Mouse (Mus musculus): ENCODE data around the gene Lypd6b. TPM values are rescaled to one million over a fixed set of nuclear protein-coding genes. Genes with fewer than 3 reads are reported as not detected.

Lypd6b gene
- polyA plus RNA-seq, 1 experiment from 2014 or later: 1.8 TPM

DNA sequence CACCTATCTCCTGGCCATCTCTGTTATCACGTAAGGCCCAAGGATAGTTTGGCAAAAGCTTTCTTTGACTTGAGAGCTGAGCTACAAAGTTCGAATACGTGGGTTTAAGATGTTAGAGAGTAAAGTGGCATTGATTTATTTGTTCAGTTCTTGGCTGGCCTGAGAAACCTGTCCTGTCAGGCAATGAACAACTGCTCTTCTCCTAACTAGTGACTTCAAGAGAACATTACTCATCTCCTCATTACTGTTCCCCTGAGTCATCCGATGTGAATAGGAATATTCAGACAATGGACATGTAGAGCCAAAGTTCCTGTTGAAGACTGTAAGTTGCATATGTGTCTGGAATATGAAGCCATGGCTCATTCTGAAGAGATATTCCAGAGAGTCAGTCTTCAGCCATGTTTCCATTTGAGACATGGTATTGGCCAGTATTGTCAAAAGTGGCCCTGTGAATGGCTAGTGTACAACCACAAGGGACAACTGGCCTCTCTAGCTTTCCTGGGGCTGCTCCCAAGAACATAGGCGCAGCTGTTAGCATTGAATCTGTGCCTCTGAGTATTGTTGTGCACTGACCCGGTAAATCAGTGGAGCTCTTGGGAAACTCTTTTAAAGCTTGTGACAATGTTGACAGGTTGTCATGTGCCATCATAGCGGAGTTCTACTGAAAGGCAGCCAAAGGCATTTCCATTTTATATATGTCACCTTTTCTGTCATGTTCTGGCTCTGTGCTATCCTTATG is 124.0 kb downstream of the Lypd6b start:
- Histone ChIP-seq H3K27ac (peak overlapping the region; percentile 60), H3K9me3 (no peaks in the 10 kb centered on the region), H3K36me3 (no peaks in the 10 kb centered on the region), H3K4me1 (replicated peaks) (peaks cover 40% of the 10 kb centered on the region), H3K4me3 (no peak overlapping the region), H3K27me3 (ENCODE audit: insufficient read depth, poor library complexity, severe bottlenecking) (no peaks in the 10 kb centered on the region)
- DNase-seq (ENCODE audit: low spot score): peak; percentile 23
- 73% methylated on average over 7 of the region's 7 CpGs for WGBS

GRCm38 (mm10) chr2:49912261-49912895 is 124.9 kb downstream of the Lypd6b start:
- H3K27me3 ChIP-seq (ENCODE audit: insufficient read depth, poor library complexity, severe bottlenecking): no peaks in the 10 kb centered on the region
- no peaks in the 10 kb centered on the region for H3K9me3 ChIP-seq
- no peak overlapping the region for H3K27ac ChIP-seq
- 75% methylated on average over 3 of the region's 3 CpGs for WGBS
- peaks cover 43% of the 10 kb centered on the region for H3K4me1 ChIP-seq (replicated peaks)
- DNase-seq (ENCODE audit: low spot score): no peak
- H3K4me3 ChIP-seq: no peak overlapping the region
- no peaks in the 10 kb centered on the region for H3K36me3 ChIP-seq

DNA sequence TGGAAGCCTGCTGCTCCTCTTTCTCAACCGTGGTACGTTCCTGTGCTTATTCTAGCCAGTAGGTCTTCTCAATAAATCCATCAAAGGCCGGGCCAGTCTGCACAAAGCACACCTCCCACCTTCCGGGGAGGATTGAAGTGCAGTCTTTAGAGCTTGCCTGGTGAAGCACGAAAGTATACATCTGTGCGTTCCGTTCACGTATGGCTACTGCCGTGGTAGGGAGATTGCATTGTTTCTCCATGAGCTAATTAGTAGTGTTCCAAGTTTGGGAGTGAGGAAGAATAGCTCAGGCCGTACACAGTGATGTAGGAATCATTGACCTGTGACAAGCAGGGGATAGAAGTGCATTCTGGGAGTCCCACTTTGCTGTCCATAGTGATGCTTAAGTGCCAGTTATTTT is 130.0 kb downstream of the Lypd6b start:
- 49% methylated on average over 10 of the region's 10 CpGs for WGBS
- no peaks in the 10 kb centered on the region for H3K36me3 ChIP-seq
- peaks cover 21% of the 10 kb centered on the region for H3K4me1 ChIP-seq (replicated peaks)
- no peak overlapping the region for H3K4me3 ChIP-seq
- H3K9me3 ChIP-seq: no peaks in the 10 kb centered on the region
- H3K27ac ChIP-seq: no peak overlapping the region
- H3K27me3 ChIP-seq (ENCODE audit: insufficient read depth, poor library complexity, severe bottlenecking): no peaks in the 10 kb centered on the region
- DNase-seq (ENCODE audit: low spot score): no peak

DNA sequence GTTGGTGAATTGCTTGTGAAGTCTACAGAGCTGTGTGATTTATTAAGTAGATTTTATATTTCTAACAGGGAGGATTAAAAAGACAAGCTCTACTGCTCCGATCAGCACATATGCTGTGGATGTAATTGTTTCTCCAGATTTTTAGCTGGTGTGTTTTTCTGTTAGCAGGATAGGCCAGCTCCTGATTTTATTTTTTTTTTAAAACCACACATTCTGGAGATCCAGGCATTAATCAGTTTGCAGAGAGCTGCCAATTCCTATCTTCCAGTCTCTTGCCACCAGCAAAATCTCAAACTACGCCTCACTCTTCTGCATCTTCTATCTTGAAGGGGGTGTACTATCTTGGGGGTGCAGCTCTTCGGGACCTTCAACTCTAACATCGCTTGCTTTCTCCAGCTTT is 130.6 kb downstream of the Lypd6b start:
- WGBS: 87% methylated on average over 4 of the region's 4 CpGs
- H3K27ac ChIP-seq: no peak overlapping the region

DNA sequence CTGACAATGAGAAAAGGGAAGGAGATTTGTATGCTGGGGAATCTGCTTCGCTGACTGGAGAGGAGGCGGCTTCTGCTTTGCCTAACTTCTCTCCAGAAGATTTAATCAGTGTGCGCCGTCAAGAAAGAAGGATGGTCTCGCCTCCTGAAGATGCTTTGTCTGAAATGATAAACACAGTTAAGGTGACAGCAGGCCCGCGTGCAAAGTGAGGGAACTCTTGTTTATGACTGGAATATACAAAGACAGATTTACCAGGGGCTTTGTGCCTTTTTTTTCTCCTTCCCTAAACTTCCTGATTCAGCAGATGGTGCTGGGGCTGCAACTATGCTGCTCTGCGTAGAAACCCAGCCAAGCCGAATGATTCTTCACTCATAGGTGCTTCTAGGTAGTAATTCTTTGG is 131.2 kb downstream of the Lypd6b start:
- H3K4me3 ChIP-seq: no peak overlapping the region
- 47% methylated on average over 9 of the region's 9 CpGs for WGBS
- H3K4me1 ChIP-seq (replicated peaks): peaks cover 28% of the 10 kb centered on the region
- DNase-seq (ENCODE audit: low spot score): no peak
- H3K27ac ChIP-seq: no peak overlapping the region
- H3K27me3 ChIP-seq (ENCODE audit: insufficient read depth, poor library complexity, severe bottlenecking): no peaks in the 10 kb centered on the region
- no peaks in the 10 kb centered on the region for H3K9me3 ChIP-seq
- no peaks in the 10 kb centered on the region for H3K36me3 ChIP-seq

More for the DNA sequence above, 130.6 kb downstream of the Lypd6b start:
- no peak overlapping the region for H3K4me3 ChIP-seq
- no peaks in the 10 kb centered on the region for H3K27me3 ChIP-seq (ENCODE audit: insufficient read depth, poor library complexity, severe bottlenecking)
- no peak for DNase-seq (ENCODE audit: low spot score)
- H3K4me1 ChIP-seq (replicated peaks): peaks cover 25% of the 10 kb centered on the region
- H3K36me3 ChIP-seq: no peaks in the 10 kb centered on the region
- H3K9me3 ChIP-seq: no peaks in the 10 kb centered on the region

DNA sequence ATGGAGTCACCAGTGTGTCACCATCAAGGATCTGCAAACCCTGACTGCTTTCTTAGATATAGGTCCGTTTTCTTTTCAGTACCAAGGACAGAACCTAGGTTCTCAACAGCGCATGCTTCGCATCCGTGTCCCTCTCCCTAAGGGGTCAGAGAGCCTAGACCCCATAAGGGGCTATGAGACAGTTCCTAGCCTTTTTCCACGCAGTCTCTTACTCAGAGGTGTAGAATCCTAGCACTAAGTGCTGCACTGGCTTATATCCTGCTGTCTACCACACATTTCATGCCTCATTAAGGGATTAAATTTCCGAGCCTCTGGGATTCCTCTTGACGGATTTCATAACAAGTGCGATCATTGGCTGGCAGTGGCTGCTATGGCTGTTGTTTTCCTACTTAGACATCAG is 134.5 kb downstream of the Lypd6b start:
- Histone ChIP-seq H3K27ac (no peak overlapping the region), H3K9me3 (no peaks in the 10 kb centered on the region), H3K36me3 (no peaks in the 10 kb centered on the region), H3K4me1 (replicated peaks) (peaks cover 28% of the 10 kb centered on the region), H3K4me3 (no peak overlapping the region), H3K27me3 (ENCODE audit: insufficient read depth, poor library complexity, severe bottlenecking) (no peaks in the 10 kb centered on the region)
- 58% methylated on average over 8 of the region's 8 CpGs for WGBS
- DNase-seq (ENCODE audit: low spot score): no peak

DNA sequence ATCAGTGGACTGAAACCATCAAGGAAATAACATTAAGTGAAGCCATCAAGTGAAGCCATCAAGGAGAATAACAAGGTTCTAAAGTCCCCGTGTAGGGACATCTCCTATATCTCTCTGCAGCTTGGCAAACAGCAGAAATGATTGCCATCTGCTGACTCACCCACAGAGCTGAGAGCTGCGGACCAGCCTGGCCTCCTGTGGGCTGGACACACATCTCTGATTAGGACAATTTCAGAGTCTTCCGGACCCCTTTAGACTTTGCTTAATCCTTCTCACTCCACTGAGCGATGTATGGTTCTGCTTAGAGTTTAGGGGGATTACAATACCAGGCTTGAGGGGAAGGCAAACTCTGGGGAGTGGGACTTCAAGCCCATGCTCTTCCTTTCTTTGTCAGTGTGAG is 135.3 kb downstream of the Lypd6b start:
- DNase-seq (ENCODE audit: low spot score): no peak
- no peaks in the 10 kb centered on the region for H3K36me3 ChIP-seq
- H3K9me3 ChIP-seq: no peaks in the 10 kb centered on the region
- no peak overlapping the region for H3K4me3 ChIP-seq
- 73% methylated on average over 4 of the region's 4 CpGs for WGBS
- H3K27ac ChIP-seq: no peak overlapping the region
- H3K27me3 ChIP-seq (ENCODE audit: insufficient read depth, poor library complexity, severe bottlenecking): no peaks in the 10 kb centered on the region
- H3K4me1 ChIP-seq (replicated peaks): peaks cover 20% of the 10 kb centered on the region

GRCm38 (mm10) chr2:49926186-49926585 is 138.7 kb downstream of the Lypd6b start:
- Histone ChIP-seq H3K4me1 (replicated peaks) (peaks cover 11% of the 10 kb centered on the region; the same call in 1 of the 2 replicates), H3K36me3 (no peaks in the 10 kb centered on the region), H3K4me3 (no peak overlapping the region), H3K27me3 (ENCODE audit: insufficient read depth, poor library complexity, severe bottlenecking) (no peaks in the 10 kb centered on the region), H3K9me3 (no peaks in the 10 kb centered on the region), H3K27ac (no peak overlapping the region)
- DNase-seq (ENCODE audit: low spot score): no peak
- 86% methylated on average over 5 of the region's 5 CpGs for WGBS

GRCm38 (mm10) chr2:49927362-49927761 is 139.9 kb downstream of the Lypd6b start:
- Histone ChIP-seq H3K4me3 (no peak overlapping the region), H3K27me3 (ENCODE audit: insufficient read depth, poor library complexity, severe bottlenecking) (no peaks in the 10 kb centered on the region), H3K4me1 (replicated peaks) (peaks cover 10% of the 10 kb centered on the region; the same call in 1 of the 2 replicates), H3K27ac (no peak overlapping the region), H3K36me3 (no peaks in the 10 kb centered on the region), H3K9me3 (no peaks in the 10 kb centered on the region)
- WGBS: 72% methylated on average over 1 of the region's 1 CpGs
- no peak for DNase-seq (ENCODE audit: low spot score)

DNA sequence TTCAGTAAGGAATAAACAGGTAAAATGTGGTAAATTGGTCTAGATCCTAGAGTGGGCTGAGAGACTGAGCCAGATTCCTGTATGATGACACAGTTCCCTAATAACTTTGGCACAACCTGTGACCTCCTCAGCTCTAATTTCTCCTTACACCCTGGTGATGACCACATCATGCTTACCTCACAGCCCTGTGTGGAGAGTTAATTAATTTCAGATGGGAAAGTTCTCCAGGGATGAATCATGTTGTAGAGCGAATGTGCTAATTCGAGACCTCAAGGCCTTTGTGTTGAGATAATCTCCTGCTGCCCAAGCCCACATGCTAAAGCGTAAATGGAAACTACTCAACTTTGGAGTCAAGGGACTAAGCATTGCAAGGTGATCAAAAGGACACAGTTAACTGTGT is 142.4 kb downstream of the Lypd6b start:
- no peaks in the 10 kb centered on the region for H3K36me3 ChIP-seq
- H3K27ac ChIP-seq: no peak overlapping the region
- WGBS: 75% methylated on average over 3 of the region's 3 CpGs
- no peak for DNase-seq (ENCODE audit: low spot score)
- no peaks in the 10 kb centered on the region for H3K9me3 ChIP-seq
- H3K4me1 ChIP-seq (replicated peaks): 0 out of 2 replicates have a peak, but pooled peaks cover 2% of the 10 kb centered on the region
- H3K27me3 ChIP-seq (ENCODE audit: insufficient read depth, poor library complexity, severe bottlenecking): no peaks in the 10 kb centered on the region
- no peak overlapping the region for H3K4me3 ChIP-seq

GRCm38 (mm10) chr2:49937621-49938020 is 150.1 kb downstream of the Lypd6b start:
- Histone ChIP-seq H3K36me3 (no peaks in the 10 kb centered on the region), H3K4me3 (no peak overlapping the region), H3K9me3 (no peaks in the 10 kb centered on the region), H3K27ac (no peak overlapping the region), H3K27me3 (ENCODE audit: insufficient read depth, poor library complexity, severe bottlenecking) (no peaks in the 10 kb centered on the region), H3K4me1 (replicated peaks) (0 out of 2 replicates have a peak, but pooled peaks cover 2% of the 10 kb centered on the region)
- WGBS: 87% methylated on average over 13 of the region's 13 CpGs
- no peak for DNase-seq (ENCODE audit: low spot score)

DNA sequence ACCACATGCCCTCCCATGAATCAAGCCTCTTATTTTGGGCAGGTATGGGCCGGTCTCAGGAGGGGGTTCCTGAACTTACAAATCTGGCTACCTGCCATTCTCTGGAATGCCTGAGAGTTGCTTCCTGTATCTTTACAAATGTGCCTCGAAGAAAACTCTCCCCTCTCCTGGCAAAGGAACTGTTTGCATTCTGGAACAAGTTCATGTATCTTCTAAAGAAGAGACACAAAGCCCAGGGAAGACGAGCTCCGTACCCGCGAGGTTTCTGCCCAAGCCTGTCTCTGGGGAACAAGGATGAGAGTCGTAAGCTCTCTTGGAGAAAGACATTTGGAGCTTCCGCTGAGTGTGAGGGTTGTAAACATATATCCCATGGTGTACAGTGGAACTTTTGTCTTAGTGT is 150.8 kb downstream of the Lypd6b start:
- WGBS: 90% methylated on average over 8 of the region's 8 CpGs
- Histone ChIP-seq H3K9me3 (no peaks in the 10 kb centered on the region), H3K27ac (no peak overlapping the region), H3K36me3 (no peaks in the 10 kb centered on the region), H3K4me3 (no peak overlapping the region), H3K27me3 (ENCODE audit: insufficient read depth, poor library complexity, severe bottlenecking) (no peaks in the 10 kb centered on the region), H3K4me1 (replicated peaks) (0 out of 2 replicates have a peak, but pooled peaks cover 2% of the 10 kb centered on the region)
- no peak for DNase-seq (ENCODE audit: low spot score)

DNA sequence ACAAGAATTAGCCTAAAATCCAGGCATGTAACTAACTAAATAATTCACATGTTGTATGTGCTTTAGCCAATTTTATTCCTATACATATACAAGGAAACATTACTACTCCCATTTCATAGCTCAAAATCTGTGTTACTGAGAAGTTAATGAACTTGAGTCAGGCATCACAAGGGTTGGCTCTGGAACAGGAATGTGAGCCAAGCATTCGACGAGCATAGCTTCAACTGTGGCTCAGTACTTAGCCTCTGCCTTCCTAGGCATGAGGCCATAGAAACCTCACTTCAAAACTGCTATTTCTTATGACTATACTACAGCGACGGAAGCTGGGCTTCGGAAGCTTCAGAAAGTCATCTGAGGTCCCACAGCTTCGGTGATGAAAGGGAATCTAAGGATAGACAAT is 152.9 kb downstream of the Lypd6b start:
- no peaks in the 10 kb centered on the region for H3K4me1 ChIP-seq (replicated peaks)
- 84% methylated on average over 6 of the region's 6 CpGs for WGBS

More for the DNA sequence above, 152.9 kb downstream of the Lypd6b start:
- no peak overlapping the region for H3K27ac ChIP-seq
- no peaks in the 10 kb centered on the region for H3K27me3 ChIP-seq (ENCODE audit: insufficient read depth, poor library complexity, severe bottlenecking)
- no peaks in the 10 kb centered on the region for H3K36me3 ChIP-seq
- no peaks in the 10 kb centered on the region for H3K9me3 ChIP-seq
- DNase-seq (ENCODE audit: low spot score): no peak
- no peak overlapping the region for H3K4me3 ChIP-seq

All from hindbrain, embryonic 10.5 days (tissue).